Mouse (Mus musculus) ovary, adult 18-20 months (tissue): ENCODE data around the gene Sprr2f.

Experiments used
- DNase-seq: peaks from one replicate; pipeline ENCODE4 v3.0.0; 2022; ENCODE audit warnings: low spot score, mixed read lengths

Sprr2f gene

DNA sequence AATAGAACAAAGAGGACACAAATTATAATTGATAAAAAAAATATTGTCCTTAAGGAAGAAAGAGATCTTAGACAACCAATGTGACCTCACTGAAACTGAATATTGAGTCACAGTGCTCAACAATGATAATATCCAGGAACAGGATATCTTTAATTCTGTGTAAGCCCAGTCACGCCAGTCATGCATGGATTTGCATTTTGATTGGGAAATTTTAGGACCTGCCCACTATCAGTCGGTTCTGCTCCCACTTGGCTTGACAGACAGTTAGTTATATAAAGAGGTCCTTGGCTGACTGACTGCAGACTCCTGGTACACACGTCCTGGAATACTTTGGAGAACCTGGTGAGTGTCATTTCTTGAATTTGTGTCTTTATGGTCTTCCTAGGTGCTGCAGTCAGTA, at the start of gene Sprr2f:
TSS of gene Sprr2f (plus strand) at position 301 of the 400 bp plus-strand sequence.
- no peak for DNase-seq

DNA sequence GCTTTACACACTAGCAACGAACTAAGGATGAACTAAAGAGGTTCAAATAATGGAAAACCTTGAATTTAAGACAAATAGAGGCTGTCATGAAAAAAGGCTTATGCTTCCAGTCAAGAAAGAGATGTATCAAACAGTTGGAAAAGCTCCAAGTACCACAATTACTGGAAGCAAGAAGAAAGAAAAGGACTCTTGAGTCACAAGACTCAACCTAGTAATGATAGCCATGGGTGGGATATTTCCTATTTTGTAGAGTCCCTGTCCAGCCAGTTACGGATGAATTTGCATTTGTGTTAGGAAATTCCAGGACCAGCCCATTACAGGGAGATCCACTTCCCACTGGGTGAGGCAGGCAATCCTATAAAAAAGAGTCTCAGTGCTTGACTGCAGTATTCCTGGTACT, 48.7 kb upstream of the Sprr2f start, which contains the start of gene Sprr2b:
TSS of gene Sprr2b (plus strand) at position 301 of the 400 bp plus-strand sequence.
- no peak for DNase-seq

DNA sequence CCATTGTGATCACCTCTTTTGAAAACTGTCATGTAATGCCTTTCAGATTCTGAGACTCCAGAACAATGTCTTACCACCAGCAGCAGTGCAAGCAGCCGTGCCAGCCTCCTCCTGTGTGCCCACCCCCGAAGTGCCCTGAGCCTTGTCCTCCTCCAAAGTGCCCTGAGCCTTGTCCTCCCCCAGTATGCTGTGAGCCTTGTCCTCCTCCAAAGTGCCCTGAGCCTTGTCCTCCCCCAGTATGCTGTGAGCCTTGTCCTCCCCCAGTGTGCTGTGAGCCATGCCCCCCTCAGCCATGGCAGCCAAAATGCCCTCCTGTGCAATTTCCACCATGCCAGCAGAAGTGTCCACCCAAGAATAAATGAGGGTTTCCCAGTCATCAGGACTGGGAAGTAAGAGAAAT, 47.6 kb upstream of the Sprr2f start:
- DNase-seq, result no peak

DNA sequence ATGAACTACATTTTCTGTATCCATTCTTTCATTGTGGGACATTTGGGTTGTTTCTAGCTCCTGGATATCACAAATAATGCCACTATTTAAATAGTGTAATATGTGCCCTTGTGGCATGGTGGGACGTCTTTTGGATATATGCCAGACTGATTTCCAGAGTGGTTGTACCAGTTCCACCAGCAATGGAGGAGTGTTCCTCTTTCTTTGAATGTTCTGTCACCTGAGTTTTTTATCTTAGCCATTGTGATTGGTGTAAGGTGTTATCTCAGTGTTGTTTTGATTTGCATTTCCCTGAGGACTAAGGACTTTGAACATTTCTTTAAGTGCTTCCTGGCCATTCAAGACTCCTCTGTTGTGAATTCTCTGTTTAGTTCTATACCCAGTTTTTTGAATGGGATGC, 28.7 kb upstream of the Sprr2f start:
- DNase-seq, result no peak

DNA sequence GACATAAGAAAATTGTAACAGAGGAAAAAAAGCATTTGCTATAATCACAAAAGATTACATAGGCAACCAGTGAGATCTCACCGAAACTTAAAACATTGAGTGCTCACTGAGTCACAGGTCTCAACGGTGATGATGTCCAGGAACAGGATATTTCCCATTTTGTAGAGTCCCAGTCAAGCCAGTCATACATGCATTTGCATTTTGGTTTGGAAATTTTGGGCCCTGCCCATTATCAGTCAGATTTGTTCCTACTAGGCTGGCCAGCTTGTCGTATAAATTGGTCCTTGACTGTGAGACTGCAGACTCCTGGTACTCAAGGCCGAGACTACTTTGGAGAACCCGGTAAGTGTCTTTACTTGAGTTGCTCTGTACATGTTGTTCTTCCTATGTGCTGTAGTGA, 26.1 kb upstream of the Sprr2f start, which contains the start of gene Sprr2d:
TSS of gene Sprr2d (plus strand) at position 301 of the 400 bp plus-strand sequence.
- DNase-seq, result no peak

DNA sequence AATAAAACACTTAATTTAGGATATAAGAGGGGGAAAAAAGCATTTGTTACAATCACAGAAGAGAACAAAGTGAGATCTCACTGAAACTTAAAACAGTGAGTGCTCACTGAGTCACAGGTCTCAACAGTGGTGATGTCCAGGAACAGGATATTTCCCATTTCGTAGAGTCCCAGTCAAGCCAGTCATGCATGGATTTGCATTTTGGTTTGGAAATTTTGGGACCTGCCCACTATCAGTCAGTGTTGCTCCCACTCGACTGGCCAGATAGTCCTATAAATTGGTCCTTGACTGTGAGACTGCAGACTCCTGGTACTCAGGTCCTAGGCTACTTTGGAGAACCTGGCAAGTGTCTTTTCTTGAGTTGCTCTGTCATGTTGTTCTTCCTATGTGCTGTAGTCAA, 13.1 kb upstream of the Sprr2f start, which contains the start of gene Sprr2e:
TSS of gene Sprr2e (plus strand) at position 301 of the 400 bp plus-strand sequence.
- DNase-seq, result no peak

DNA sequence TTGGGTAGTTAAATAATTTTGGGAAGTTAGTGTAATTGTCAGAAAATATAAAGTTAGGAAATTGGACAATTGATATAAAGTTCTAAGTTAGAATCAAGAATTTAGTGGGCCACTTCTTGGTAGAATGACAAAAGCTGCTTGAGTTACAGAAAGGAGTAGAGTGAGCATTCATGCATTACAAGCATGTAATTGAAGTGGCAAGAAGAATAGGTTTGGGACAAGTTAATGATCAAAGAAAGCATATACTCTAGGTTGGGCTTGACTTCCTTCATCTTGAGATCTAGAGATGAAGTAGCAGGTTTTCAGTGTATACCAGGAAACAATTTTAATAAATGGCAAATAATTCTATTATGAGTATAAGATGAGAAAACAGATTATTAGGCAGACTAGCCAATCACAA, 3.4 kb upstream of the Sprr2f start:
- DNase-seq, result no peak

DNA sequence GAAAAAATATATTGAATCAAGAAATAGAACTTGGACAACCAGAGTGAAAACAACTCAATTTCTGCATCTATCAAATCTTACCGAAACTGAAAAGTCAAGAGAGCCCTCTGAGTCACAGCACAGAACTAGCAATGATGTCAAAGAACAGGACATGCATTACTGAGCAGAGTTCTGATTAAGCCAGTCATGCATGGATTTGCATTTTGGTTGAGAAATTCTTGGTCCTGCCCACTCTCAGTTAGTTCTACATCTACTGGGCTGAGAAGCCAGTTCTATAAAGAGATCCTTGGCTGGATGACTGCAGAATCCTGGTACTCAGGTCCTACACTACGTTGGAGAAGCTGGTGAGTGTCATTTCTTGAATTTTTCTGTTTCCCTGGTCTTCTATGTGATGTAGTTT, 8.6 kb downstream of the Sprr2f start:
- no peak for DNase-seq

DNA sequence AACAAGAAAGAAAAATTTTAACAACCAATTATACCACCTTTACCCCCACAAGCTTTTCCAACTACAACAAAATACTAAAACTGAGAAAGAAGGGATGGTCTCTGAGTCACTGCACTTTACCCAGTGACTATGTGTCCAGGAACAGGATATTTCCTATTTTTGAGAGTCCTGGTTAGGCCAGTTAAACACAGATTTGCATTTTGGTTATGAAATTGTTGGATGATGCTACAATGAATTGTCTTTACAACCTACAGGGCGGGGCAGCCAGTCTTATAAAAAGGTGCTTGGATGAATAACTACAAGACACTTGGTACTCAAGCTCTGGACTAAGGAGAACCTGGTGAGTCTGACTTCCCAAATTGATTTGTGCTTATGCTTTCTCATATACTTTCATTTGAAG, 20.4 kb downstream of the Sprr2f start, which contains the start of gene Sprr2h:
TSS of gene Sprr2h (plus strand) at position 301 of the 400 bp plus-strand sequence.
- no peak for DNase-seq

DNA sequence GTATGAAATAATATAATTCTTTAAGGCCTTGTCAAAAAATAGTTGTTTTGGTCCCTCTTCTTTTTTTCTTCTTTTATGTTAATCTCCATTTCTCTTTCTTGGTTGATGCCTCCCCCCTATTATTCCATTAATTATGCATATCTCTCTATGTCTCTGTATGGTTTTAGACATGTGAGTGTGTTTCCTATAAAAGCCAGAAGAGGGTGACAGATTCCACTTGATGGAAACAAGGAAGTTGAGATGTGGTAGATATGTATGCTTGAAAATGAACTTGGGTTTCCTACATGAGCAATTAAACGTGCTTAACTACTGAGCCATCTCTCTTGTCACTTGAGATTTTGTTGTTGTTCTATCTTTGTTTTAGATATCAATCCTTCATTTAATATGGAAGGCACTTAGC, 29.3 kb downstream of the Sprr2f start:
- DNase-seq, result no peak

DNA sequence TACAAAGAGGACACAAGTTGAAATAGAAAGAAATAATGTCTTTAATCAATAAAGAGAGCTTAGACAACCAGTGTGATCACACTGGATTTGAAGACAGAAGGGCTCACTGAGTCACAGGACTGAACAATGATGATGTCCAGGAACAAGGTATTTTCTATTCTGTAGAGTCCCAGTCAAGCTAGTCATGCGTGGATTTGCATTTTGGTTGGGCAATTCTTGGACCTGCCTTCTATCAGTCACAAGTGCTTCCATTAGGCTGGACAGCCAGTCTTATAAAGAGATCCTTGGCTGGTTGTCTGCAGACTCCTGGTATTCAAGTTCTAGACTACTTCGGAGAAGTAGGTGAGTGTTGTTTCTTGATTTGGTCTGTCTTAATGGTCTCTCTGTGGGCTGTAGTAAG, 42.7 kb downstream of the Sprr2f start, which contains the start of gene Sprr2i:
TSS of gene Sprr2i (plus strand) at position 301 of the 400 bp plus-strand sequence.
- no peak for DNase-seq
